Mouse (Mus musculus): ENCODE results near the gene Hils1.

Gene Hils1

DNA sequence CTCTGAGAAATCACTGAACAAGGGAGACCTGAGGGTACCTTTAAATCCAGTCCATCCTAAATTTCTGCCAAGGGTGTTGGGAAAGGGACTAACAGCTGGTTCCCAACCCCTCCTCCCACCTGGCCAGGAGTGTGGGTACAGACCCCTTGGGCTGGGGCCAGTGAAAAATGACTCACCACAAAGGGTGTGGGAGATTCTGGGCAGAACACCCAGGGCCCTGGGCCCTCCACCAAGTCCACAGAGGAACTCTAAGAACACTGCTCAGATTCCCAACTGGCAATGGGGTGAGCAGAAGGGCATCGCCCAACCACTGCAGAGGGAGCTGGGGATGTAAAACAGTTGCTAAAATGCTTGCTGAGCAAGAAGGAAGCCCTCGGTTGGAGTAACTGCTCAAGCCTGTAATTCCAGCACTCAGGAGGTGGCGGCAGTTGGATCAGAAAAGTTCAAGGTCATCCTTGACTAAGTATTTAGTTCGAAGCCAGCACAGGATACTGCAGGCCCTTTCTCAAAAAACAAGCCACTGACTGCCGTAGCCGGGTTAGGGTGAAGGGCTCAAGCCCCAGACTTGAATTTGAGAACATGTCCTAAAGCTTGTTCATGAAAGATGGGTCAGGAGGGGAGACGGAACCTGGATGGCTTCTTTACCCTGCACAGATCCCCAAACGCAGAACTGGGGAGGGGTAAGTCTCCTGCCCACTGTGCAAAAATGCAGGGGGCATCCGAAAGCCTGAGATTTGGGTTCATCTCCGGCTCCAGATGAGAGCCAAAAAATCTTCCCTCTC lies 21.6 kb downstream of the Hils1 start:
- DNase-seq (ENCODE audit: low spot score) = no peak

DNA sequence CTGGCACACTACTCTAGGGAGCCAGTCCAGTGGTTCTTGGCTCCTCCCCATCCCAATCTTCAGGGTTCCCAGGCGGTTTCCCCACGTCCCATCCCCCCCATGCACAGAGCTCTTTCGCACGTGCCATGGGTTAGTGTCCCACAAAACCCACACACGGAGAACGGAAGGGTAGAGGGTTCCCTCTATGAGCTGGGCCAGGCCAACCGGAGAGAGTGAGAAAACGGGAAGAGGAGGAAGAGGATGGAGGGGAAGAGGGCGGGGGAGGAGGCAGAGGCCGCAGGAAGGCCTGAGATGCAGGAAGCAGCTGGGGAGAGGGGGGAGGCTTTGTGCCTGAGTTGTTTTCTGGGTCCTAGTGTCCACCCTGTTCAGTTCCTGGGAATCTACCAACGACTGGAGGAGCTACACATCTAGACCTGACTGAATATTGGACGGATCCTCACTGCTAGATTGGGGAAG lies 22.2 kb downstream of the Hils1 start:
- peak; percentile 67 for DNase-seq (ENCODE audit: low spot score)

DNA sequence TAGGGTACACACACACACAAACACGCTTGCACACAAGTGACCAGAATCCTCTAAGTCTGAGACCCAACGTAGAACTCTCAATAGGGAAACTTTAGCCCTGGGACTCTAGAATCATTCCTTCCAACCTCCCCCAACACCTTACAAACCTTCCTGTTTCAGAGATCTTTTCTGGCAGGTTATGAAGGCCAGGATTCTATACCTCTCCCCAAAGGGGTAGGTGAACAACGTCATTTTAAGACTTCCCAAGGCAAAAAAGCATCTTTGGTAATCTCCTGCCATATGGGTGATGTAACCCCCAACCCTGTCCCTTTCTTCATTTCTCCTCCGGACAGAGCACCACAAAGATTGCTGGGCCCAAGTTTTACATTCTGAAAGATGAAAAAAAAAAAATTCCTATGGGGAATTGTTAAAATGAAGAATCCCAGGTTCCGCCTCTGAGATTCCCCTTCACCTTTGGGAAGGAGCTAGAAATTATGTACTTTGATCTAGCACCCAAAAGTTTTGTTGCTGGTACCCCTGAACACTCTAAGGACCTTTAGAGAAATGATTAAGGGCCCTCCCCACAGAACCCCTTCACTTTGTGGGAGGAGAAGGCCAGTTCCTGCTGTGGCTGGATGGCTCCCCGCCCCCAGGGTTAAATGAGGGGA lies 22.8 kb downstream of the Hils1 start:
- DNase-seq (ENCODE audit: low spot score) = no peak

DNA sequence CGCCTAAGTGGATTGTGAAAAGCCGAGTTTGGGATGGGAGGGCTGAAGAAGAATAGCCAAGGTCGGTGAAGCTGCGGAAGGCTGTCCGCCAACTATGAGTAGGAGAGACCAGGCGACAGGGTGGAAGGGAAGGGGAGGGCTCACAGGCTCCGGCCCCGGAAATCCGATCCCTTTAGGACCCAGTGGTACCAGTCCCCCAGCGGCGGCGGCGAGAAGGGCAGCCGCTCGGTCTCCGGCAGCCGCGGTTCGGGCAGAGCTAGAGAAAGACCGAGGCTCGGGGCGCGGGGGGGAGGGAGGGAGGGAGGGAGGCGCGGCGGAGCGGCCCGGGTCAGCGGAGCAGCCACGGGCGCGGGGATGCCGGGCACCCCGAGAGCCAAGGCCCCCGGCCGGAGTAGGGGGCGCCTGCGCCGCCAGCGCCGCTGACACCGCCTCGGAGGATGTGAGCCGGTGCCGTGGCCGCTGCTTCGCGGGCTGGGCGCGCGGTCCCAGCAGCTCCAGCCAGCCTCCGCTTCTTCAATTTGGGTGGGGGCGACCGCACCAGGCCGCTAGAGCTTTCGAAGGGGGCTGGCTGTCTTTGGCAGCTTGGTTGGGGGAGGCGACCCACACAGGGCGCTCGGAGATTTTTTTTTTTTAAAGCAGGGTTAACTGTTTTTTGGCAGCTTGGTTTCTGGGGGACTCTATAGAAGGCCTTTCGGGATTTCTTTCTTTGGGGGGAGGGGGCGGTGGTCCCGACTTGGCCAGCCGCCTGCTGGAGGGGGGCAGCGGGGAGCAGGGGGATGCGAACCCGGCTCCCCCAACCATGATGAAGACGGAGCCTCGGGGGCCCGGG lies 23.6 kb downstream of the Hils1 start, which contains the start of gene Ppp1r9b:
Gene Ppp1r9b (plus strand): TSS at position 287 of the 829 bp plus-strand sequence.
- DNase-seq (ENCODE audit: low spot score) = peak; percentile 79

DNA sequence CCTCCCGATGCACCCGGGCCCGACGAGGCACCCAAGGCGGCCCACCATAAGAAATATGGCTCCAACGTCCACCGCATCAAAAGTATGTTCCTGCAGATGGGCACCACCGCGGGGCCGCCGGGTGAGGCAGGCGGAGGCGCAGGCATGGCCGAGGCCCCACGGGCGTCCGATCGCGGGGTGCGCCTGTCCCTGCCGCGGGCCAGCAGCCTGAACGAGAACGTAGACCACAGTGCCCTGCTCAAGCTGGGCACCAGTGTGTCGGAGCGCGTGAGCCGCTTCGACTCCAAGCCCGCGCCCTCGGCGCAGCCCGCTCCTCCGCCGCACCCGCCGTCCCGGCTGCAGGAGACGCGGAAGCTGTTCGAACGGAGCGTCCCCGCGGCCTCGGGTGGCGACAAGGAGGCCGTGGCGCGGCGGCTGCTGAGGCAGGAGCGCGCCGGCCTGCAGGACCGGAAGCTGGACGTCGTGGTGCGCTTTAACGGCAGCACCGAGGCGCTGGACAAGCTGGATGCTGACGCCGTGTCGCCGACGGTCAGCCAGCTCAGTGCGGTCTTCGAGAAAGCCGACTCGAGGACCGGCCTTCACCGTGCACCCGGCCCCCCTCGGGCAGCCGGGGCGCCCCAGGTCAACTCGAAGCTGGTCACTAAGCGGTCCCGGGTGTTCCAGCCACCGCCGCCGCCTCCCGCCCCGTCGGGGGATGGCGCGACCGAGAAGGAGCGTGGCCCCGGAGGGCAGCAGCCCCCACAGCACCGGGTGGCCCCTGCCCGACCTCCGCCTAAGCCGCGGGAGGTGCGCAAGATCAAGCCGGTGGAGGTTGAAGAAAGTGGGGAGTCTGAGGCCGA lies 24.5 kb downstream of the Hils1 start:
- DNase-seq (ENCODE audit: low spot score) = no peak

DNA sequence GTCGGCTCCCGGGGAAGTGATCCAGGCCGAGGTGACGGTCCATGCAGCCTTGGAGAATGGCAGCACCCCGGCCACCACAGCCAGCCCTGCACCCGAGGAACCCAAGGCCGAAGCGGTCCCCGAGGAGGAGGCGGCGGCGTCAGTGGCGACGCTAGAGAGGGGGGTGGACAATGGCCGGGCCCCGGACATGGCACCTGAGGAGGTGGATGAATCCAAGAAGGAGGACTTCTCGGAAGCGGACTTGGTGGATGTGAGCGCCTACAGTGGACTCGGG lies 25.0 kb downstream of the Hils1 start:
- no peak for DNase-seq (ENCODE audit: low spot score)

DNA sequence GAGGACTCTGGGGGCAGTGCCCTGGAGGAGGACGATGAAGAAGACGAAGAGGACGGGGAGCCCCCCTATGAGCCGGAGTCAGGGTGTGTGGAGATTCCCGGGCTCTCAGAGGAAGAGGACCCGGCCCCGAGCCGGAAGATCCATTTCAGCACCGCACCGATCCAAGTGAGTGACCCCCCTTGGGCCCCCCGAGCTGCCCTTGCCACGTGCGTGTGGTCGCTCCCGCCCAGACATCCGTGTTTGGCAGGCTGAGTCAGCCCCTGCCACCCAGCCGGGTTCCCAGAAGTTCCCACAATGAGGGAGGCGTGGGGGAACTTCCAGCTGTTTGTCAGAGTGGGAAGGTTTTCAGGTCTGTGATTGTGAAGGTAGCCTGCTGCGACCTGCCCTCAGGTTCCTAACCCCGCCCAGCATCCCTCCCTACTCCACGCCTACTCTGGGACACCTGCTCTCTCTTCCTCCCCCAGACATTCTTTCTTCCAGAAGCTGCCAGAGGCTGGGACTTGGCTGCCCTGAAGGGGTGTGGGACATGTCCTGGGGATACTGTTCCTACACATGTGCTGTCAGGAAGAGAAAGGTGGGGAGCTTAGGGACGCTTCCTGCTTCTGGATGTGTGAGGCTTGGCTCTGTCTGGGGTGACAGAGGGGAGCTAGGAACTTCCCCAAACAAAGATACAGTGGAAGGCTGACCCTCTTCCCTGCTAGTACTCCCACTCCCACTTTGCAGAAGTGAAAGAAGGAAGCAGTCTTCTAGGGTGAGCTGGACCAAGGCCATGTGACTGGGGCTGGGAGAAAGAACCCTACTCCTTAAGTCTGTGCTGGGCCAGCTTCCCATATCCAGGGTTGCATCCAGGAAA lies 25.6 kb downstream of the Hils1 start:
- DNase-seq (ENCODE audit: low spot score) = no peak

DNA sequence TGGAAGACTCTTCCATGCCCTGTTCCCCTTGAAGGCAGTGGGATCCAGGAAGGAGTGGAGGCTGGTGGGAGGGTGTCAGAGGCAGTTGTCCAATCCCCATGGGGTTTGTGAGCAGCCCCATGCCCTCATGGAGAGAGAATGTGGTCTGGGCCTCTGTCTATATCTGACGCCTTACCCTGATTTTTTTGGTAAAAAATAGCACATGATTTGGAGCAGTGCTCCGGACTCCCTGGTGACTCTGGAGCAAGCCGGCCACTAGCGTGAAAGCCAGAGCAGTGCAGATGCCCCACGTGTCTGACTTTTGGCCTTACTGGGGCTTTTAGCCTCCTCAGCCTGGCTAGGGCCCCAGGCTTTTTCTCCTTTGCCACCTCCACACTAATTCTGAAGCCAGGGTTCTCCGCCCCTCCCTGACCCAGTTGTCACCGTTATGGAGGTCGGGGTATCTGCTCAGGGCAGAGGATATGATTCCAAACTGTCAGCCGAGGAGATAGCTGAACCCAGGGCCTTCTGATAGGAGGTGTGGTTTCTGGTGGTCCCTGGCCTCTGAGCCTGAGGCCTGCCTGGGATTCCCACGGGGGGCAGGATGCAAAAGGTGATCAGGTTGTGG lies 26.9 kb downstream of the Hils1 start:
- DNase-seq (ENCODE audit: low spot score) = no peak

DNA sequence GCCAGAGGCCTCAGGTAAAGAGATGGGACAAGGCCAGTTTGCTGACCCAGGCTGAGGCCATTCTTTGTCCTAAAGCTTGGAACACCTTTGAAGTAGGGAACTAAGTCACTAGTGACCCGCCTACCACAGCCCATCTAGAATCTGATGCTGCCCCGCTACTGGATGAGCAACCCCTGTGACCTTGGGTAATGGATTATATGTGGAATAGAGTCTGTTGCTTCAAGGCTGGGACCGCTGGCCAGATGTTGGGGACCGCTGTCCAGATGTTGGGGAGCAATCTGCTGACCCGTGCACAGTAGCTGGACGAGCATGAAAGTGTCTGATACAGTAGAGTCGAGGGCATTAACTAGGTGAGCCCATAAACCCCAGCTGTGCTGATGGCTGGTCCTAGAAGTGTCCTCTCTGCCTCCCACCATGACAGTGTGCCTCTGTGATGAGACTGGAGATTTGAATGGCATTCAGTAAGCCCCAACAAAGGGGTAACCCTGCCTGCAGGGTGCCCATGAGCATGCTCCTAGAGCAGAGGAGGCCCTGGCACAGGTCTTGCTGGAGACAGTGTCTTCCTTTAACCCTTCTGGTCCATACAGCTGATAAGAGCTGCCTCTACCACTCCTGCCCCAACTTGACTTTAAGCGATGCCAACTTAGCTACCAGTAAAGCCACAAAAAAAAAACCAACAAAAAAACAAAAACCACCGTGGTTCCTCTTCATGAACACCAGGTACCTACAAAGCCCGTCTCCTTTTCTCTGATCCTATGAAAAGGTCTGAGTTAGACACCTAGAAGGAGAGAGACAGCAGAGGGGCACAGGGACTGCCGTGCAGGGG lies 27.8 kb downstream of the Hils1 start:
- DNase-seq (ENCODE audit: low spot score) = no peak

DNA sequence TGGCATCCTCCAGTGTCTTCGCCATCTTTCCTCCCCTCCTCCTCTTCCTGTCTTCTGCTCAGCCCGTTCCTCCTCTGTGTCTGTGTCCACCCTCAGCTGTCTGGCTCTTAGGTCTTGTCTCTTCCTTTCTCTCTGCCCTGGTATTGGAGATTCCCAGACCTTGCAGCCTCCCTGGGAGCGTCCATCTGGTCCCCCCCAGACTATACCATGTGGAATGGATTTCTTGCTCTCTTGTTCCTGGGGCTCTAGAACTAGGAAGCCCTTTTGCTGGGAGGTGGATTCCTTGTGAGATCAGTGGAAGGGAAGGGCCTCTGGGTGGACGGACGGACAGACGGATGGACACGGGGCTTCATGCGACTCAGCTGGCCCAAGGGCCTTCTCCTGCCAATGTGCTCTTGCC lies 28.7 kb downstream of the Hils1 start:
- DNase-seq (ENCODE audit: low spot score) = no peak

DNA sequence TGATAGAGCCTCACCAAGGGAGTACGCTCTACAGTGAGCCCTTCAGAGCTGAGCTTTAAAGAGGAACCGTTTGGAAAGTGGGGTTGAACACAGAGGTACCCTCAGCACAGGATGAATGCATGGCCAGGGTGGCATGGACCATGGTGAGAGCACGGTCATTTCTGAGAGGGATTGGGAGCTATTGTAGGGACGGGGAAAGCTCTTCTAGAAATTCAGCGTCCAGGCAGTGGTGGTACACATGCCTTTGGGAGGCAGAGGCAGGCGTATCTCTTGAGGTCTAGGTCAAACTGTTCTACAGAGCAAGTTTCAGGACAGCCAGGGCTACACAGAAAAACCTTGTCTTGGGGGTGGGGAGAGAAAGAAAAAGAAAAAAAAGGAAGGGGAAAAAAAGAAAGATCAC lies 29.6 kb downstream of the Hils1 start:
- DNase-seq (ENCODE audit: low spot score) = no peak

DNA sequence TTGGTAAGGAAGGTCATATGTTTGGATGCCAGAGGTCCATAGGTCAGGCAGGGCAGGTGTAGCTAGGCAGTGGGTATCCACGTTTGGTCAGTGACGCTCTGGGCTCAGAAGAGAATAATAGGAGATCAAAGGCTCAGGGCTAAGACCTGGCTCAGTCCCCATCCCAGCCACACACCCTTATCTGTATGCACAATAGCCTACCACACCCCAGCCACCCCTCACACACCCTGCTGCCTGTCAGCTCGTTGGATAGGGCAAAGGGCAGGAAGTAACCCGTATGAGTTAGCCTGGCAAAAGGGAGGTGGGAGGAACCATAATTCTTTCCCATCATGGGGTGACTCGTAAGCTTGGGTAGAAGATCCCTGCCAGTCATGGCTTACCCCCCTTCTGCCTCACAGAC lies 30.2 kb downstream of the Hils1 start:
- no peak for DNase-seq (ENCODE audit: low spot score)

DNA sequence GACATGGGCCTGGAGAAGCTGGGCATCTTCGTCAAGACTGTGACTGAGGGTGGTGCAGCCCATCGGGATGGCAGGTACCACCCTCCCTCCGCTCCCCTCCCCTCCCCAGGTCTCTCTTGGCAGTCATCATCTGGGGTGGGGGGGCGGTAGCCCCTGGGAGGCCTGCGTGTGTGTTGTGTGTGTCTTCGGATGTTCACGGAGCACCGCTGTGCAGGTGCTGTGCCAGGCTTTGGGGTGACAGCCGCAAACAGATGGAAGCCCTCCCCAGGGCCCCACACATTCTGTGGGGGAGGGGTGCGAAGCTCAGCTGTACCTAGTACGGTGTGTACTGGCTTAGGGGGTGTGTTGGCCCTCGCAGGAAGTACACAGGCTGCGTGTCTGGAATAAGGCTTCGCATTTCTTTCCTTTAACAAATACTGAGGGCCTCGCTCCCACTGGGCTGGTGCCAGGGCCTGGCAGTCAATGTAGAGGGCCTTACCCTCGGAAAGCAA lies 30.7 kb downstream of the Hils1 start:
- no peak for DNase-seq (ENCODE audit: low spot score)

DNA sequence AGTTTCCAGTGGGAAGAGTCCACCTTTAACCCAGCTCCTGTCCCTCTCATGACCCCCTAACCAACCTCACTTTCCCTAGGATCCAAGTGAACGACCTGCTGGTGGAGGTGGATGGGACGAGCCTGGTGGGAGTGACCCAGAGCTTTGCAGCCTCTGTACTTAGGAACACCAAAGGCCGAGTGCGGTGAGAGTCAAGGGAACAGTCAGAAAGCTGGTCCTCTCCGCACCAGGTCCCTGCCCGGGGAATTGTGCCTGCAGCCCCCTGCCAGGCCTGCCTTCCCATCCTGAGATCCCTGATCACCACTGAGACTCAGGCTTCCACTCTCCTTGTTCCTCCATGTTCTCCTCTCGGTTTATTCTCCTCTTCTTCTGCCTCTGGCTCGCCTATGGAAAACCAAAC lies 32.7 kb downstream of the Hils1 start:
- DNase-seq (ENCODE audit: low spot score) = no peak

DNA sequence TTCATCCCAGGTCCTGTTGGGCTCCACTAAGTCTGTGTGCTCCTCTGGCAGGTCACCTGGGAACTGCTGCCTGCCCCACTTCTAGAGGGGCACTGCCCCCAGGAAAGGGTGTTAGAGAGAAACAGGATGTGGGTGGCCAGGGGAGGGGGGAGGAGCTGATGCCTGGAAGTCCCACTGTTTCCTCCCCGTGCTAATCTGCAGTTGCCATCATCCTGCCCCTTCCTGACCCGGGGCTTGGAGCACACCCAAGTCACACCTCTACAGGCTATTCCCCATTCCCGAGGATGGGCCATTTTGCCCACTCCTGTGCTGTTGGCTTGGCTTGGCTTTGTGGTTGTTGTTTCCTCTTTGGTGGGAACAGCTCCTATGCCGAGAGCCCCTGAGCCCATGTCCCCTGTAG lies 33.2 kb downstream of the Hils1 start:
- DNase-seq (ENCODE audit: low spot score) = no peak

DNA sequence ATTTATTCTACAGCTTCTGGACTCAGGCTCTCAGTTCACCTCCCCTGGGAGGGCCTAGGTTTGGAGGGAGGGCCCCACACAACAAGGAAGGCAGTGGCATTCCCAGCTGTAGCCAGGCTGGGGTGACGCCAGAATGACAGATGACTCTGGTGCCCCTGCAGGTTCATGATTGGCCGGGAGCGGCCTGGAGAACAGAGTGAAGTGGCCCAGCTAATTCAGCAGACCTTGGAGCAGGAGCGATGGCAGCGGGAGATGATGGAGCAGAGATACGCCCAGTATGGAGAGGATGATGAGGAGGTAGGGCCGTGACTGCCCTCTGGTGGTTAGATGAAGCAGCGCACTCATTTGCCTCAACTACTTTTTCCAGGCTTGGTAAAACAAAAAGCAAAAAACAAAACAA lies 33.7 kb downstream of the Hils1 start:
- DNase-seq (ENCODE audit: low spot score) = no peak

DNA sequence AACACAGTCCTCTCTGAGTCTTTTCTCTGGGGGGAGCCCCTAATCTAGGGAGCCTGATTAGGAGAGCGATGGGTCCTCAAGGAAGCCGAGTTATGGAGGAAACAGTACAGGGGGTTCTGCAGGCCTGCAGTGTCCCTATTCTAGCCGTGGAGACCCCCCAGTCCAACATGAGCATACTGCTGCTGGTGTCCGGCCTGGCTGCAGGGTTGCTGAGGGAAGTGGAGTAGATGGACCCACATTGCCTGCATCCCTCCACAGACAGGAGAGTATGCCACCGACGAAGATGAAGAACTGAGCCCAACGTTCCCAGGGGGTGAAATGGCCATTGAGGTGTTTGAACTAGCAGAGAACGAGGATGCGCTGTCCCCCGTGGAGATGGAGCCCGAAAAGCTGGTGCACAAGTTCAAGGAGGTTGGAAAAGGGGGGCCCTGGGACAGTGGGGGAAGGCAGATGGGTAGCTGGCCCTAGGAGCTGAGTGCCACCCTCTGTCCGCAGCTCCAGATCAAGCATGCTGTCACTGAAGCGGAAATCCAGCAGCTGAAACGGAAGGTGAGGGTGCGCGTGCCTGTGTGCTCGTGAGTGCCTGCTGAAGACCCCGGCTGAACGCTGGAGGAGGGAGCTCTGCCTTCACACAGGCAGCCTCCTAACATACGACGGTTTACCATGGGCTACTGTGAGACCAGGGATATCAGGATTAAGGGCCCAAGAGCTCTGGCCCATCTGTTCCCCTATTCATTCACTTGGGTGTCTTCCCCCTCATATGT lies 34.4 kb downstream of the Hils1 start:
- DNase-seq (ENCODE audit: low spot score) = no peak

DNA sequence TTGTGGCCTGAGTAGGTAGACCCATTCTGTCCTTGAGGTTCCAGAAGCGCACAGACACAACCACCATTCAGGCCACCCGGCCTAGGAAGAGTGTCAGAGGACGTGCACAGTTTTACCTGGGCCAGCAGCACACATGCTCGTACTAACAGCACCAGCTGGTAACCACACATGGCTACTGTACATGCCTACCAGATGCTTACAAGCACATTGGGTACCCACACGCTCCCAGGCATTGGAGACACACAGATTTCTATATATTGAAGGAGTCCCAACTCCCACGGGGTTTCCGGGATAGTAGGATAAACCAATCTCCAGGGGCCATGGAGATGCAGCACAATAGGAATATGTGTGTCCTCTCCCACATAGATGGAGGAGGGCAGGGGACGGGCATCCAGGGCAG lies 35.3 kb downstream of the Hils1 start:
- no peak for DNase-seq (ENCODE audit: low spot score)

All from ovary, postnatal 10 days (tissue).